ENCODE assay signal across 9 mouse cellular contexts in the genomic region with DNA sequence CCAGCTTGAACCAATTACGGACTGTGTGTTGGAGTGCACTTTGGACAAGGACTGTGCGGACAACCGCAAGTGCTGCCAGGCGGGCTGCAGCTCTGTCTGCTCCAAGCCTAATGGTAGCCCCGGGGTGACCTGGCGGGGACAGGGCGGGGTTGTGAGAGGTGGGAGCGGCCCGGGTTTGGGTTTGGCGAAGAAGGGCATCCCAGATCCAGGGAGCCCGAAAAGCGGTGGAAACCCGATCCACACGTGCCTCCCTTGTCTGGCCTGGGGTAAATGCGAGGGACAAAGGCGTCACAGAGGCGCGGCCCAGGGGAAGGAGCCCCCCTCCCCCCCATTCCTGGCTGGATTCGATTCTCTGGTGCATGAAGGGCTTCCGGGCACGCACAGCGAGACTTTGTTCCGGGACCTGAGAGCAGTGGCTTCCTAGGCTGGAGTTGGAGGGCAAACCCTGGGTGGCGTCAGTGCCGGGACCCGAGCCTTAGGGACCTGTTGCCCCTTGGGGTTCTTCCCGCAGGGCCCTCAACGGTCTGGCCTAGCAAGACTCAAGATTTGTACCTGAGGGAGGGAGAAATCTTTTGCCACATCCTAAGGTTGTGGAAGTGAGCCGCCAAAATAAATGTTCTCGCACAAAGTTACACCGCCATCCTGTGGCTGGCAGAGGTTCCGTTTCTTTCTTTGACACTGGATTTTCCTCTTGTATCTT. TPM values are rescaled to one million over a fixed set of nuclear protein-coding genes. Genes with fewer than 3 reads are reported as not detected.
DNase-seq lines count a peak whose midpoint lies in the region; ATAC-seq and TF ChIP-seq lines count a peak whose summit lies in the region.
"Had no signal": no experiment of that assay in that cellular context is flagged by ENCODE, and none has a peak within 500 bp of the region (broad histone marks: within the 10 kb centered on the region; RNA-seq: fewer than 3 reads in every experiment).

No protein-coding gene starts in this region.

- peak overlapping the region; percentile 86 for H3K4me2 ChIP-seq in heart, embryonic 14.5 days (ENCODE audit: low read length)
- H3K4me2 ChIP-seq in kidney, postnatal 0 days (ENCODE audit: low read length) = peak overlapping the region; percentile 85
- peak overlapping the region; percentile 81 for H3K4me2 ChIP-seq in neural tube, embryonic 15.5 days

- H3K4me1 ChIP-seq in heart, embryonic 14.5 days (ENCODE audit: control insufficient read depth in 2 of 2, insufficient read depth in 2 of 2, low read length in 2 of 2) = peaks cover 2 to 14% of the 10 kb centered on the region in 2 experiments; a peak in 3 of 4 replicates
- peaks cover 5% of the 10 kb centered on the region; the same call in 1 of the 2 replicates for H3K4me1 ChIP-seq in kidney, postnatal 0 days (replicated peaks; ENCODE audit: insufficient read depth, low read length)
- H3K4me1 ChIP-seq in lung, adult 2 months (ENCODE audit: control insufficient read depth, insufficient read depth, low read length) = no peaks in the 10 kb centered on the region; the same call in 1 of the 2 replicates
- peaks cover 18% of the 10 kb centered on the region for H3K4me1 ChIP-seq in neural tube, embryonic 15.5 days

- no peaks in the 10 kb centered on the region for H3K36me3 ChIP-seq in heart, embryonic 14.5 days (ENCODE audit: control insufficient read depth, insufficient read depth, low read length)
- no peaks in the 10 kb centered on the region for H3K36me3 ChIP-seq in kidney, postnatal 0 days (ENCODE audit: insufficient read depth, low read length)
- H3K36me3 ChIP-seq in neural tube, embryonic 15.5 days = no peaks in the 10 kb centered on the region

- peak; percentile 4; the same call in 1 of the 2 replicates for ATAC-seq in heart, embryonic 14.5 days (ENCODE audit: insufficient number of reproducible peaks, insufficient read depth, low FRiP score, low read depth)
- peak; percentile 78 for ATAC-seq in kidney, postnatal 0 days (replicated peaks; ENCODE audit: low FRiP score, low read depth)
- ATAC-seq in neural tube, embryonic 15.5 days (ENCODE audit: low FRiP score) = peak; percentile 21; the same call in 1 of the 2 replicates

- TF ChIP-seq POLR2A in lung, adult 2 months (IDR thresholded peaks at IDR 0.05; ENCODE audit: borderline replicate concordance, extremely low read depth, low read depth, low read length) = no peak

- peak; percentile 78 for TF ChIP-seq CTCF in kidney, postnatal 0 days (IDR thresholded peaks at IDR 0.05; ENCODE audit: low read depth)
- TF ChIP-seq CTCF in lung, adult 2 months (IDR thresholded peaks at IDR 0.05; ENCODE audit: insufficient read depth, low read length) = 0 out of 2 replicates have a peak, but pooled peaks have one; percentile 29

- DNase-seq in 3134 (ENCODE audit: extremely low read depth, insufficient read length, low spot score) = peak; percentile 19
- peak; percentile 68 for DNase-seq in CD4-positive helper T cell, adult 2 months (ENCODE audit: low read depth, low spot score)
- DNase-seq in c-Kit-positive CD71-negative TER-119-negative erythroid progenitor cells, embryonic 14.5 days (ENCODE audit: low read depth) = peak; percentile 23
- peak; percentile 86 for DNase-seq in kidney, postnatal 0 days (ENCODE audit: low spot score)
- DNase-seq in lung, adult 2 months = peak; percentile 57
- no peak for DNase-seq in spleen, postnatal 36 days (ENCODE audit: low spot score in 2 of 2)

- H3K9ac ChIP-seq in heart, embryonic 14.5 days (ENCODE audit: low read length) = peak overlapping the region; percentile 64
- peak overlapping the region; percentile 65 for H3K9ac ChIP-seq in kidney, postnatal 0 days (ENCODE audit: low read depth, low read length)
- H3K9ac ChIP-seq in neural tube, embryonic 15.5 days (replicated peaks) = peak overlapping the region; percentile 47

- WGBS in heart, embryonic 14.5 days = under 1% methylated on average over 32 of the region's 32 CpGs
- WGBS in kidney, postnatal 0 days = under 1% methylated on average over 32 of the region's 32 CpGs
- WGBS in lung, adult 2 months = 3% methylated on average over 32 of the region's 32 CpGs
- under 1% methylated on average over 32 of the region's 32 CpGs for WGBS in neural tube, embryonic 15.5 days

- no peaks in the 10 kb centered on the region for H3K9me3 ChIP-seq in heart, embryonic 14.5 days (ENCODE audit: control insufficient read depth, low read length)
- no peaks in the 10 kb centered on the region for H3K9me3 ChIP-seq in kidney, postnatal 0 days (replicated peaks; ENCODE audit: low read length)
- H3K9me3 ChIP-seq in neural tube, embryonic 15.5 days (replicated peaks) = no peaks in the 10 kb centered on the region

- H3K27ac ChIP-seq in heart, embryonic 14.5 days (replicated peaks in 1 of 2; ENCODE audit: control insufficient read depth in 1 of 2, insufficient read depth in 1 of 2, low read depth in 2 of 2, low read length in 2 of 2) = no peak overlapping the region
- H3K27ac ChIP-seq in kidney, postnatal 0 days = peak overlapping the region; percentile 85
- H3K27ac ChIP-seq in neural tube, embryonic 15.5 days (replicated peaks) = no peak overlapping the region

- peaks cover 27% of the 10 kb centered on the region for H3K27me3 ChIP-seq in heart, embryonic 14.5 days (ENCODE audit: control insufficient read depth, insufficient read depth, low read length)
- no peaks in the 10 kb centered on the region for H3K27me3 ChIP-seq in kidney, postnatal 0 days (ENCODE audit: insufficient read depth, low read length)
- peaks cover 30% of the 10 kb centered on the region for H3K27me3 ChIP-seq in neural tube, embryonic 15.5 days (replicated peaks)

- peak overlapping the region; percentile 34 to 47 for H3K4me3 ChIP-seq in heart, embryonic 14.5 days (ENCODE audit: control insufficient read depth in 1 of 2, insufficient read depth in 1 of 2, low read depth in 1 of 2, low read length in 2 of 2)
- H3K4me3 ChIP-seq in kidney, postnatal 0 days (replicated peaks; ENCODE audit: low read depth, low read length) = peak overlapping the region; percentile 42
- H3K4me3 ChIP-seq in lung, adult 2 months (replicated peaks; ENCODE audit: extremely low read depth, low read depth, low read length) = peak overlapping the region; percentile 64
- H3K4me3 ChIP-seq in neural tube, embryonic 15.5 days (replicated peaks) = peak overlapping the region; percentile 44

RNA-seq across cellular contexts. Expression of gene Wfdc2, which starts 1.3 kb away (rescaled TPM):
- polyA plus RNA-seq in heart, embryonic 14.5 days (2014; fragmentation: Nextera tagmentation; extraction: Ambion mirVana) = 1.3 and 6.2 TPM in 2 replicates
- 715 and 716 TPM in 2 replicates for polyA plus RNA-seq in kidney, postnatal 0 days (2015; fragmentation: Nextera tagmentation; extraction: Ambion mirVana)
- 1,286 and 1,630 TPM in 2 replicates for polyA plus RNA-seq in lung, adult 2 months (2012; rRNA removed)
- 1.6 and 10.4 TPM in 2 replicates for polyA plus RNA-seq in neural tube, embryonic 15.5 days (2015; fragmentation: Nextera tagmentation; extraction: Ambion mirVana)

RNA-seq across cellular contexts. Expression of gene Spint3, which starts 9.8 kb away (rescaled TPM):
- polyA plus RNA-seq in heart, embryonic 14.5 days (2014; fragmentation: Nextera tagmentation; extraction: Ambion mirVana) = not detected in 2 replicates
- polyA plus RNA-seq in kidney, postnatal 0 days (2015; fragmentation: Nextera tagmentation; extraction: Ambion mirVana) = not detected in 2 replicates
- polyA plus RNA-seq in lung, adult 2 months (2012; rRNA removed) = not detected in 2 replicates
- polyA plus RNA-seq in neural tube, embryonic 15.5 days (2015; fragmentation: Nextera tagmentation; extraction: Ambion mirVana) = not detected in 2 replicates
- polyA plus RNA-seq: large intestine, adult 2 months had no signal

RNA-seq across cellular contexts. Expression of gene Wfdc6a, which starts 21.8 kb away (rescaled TPM):
- polyA plus RNA-seq in heart, embryonic 14.5 days (2014; fragmentation: Nextera tagmentation; extraction: Ambion mirVana) = 0.35 and 0.43 TPM in 2 replicates
- not detected in 2 replicates for polyA plus RNA-seq in kidney, postnatal 0 days (2015; fragmentation: Nextera tagmentation; extraction: Ambion mirVana)
- polyA plus RNA-seq in lung, adult 2 months (2012; rRNA removed) = 2.3 and 2.4 TPM in 2 replicates
- 0.31 TPM in 1 of 2 replicates, not detected in the other for polyA plus RNA-seq in neural tube, embryonic 15.5 days (2015; fragmentation: Nextera tagmentation; extraction: Ambion mirVana)
- polyA plus RNA-seq: large intestine, adult 2 months had no signal

RNA-seq across cellular contexts. Expression of gene Eppin, which starts 29.9 kb away (rescaled TPM):
- not detected in 2 replicates for polyA plus RNA-seq in heart, embryonic 14.5 days (2014; fragmentation: Nextera tagmentation; extraction: Ambion mirVana)
- 0.16 TPM in 1 of 2 replicates, not detected in the other for polyA plus RNA-seq in kidney, postnatal 0 days (2015; fragmentation: Nextera tagmentation; extraction: Ambion mirVana)
- polyA plus RNA-seq in lung, adult 2 months (2012; rRNA removed) = 0.27 and 0.65 TPM in 2 replicates
- polyA plus RNA-seq in neural tube, embryonic 15.5 days (2015; fragmentation: Nextera tagmentation; extraction: Ambion mirVana) = not detected in 2 replicates
- polyA plus RNA-seq: large intestine, adult 2 months had no signal

RNA-seq across cellular contexts. Expression of gene Wfdc6b, which starts 49.8 kb away (rescaled TPM):
- polyA plus RNA-seq in heart, embryonic 14.5 days (2014; fragmentation: Nextera tagmentation; extraction: Ambion mirVana) = not detected in 2 replicates
- not detected in 2 replicates for polyA plus RNA-seq in kidney, postnatal 0 days (2015; fragmentation: Nextera tagmentation; extraction: Ambion mirVana)
- 1.3 and 1.9 TPM in 2 replicates for polyA plus RNA-seq in lung, adult 2 months (2012; rRNA removed)
- polyA plus RNA-seq in neural tube, embryonic 15.5 days (2015; fragmentation: Nextera tagmentation; extraction: Ambion mirVana) = not detected in 2 replicates
- polyA plus RNA-seq: large intestine, adult 2 months had no signal

Comparison
In these comparisons a context has a peak if more than half of its experiments do, and no peak if none do; other contexts are left out.
1. DNase-seq: peak in 3134 (single experiment), CD4-positive helper T cell, adult 2 months (single experiment), c-Kit-positive CD71-negative TER-119-negative erythroid progenitor cells, embryonic 14.5 days (single experiment), kidney, postnatal 0 days (single experiment) and lung, adult 2 months (single experiment); none in spleen, postnatal 36 days (0 of 2).
2. ATAC-seq: peak in every context shown above with its lines; median percentile 78 in kidney, postnatal 0 days; 21 in neural tube, embryonic 15.5 days; 4 in heart, embryonic 14.5 days.
3. RNA of gene Wfdc2, which starts 1.3 kb away (polyA plus RNA-seq): 1,286 to 1,630 TPM in lung, adult 2 months and 715 to 716 TPM in kidney, postnatal 0 days; 1.3 to 6.2 TPM in heart, embryonic 14.5 days and 1.6 to 10.4 TPM in neural tube, embryonic 15.5 days; every median in the first group is over 10 times any median in the second.
4. Peak in every context shown above with its lines, with median percentiles within 50 percentile points of each other: H3K4me2 ChIP-seq, H3K4me3 ChIP-seq and H3K9ac ChIP-seq.